Comparison of ENCODE assay signal across 22 mouse cellular contexts in genomic region chr5:120438469-120438868, GRCm38 (mm10). TPM values are rescaled to one million over a fixed set of nuclear protein-coding genes. Genes with fewer than 3 reads are reported as not detected.
A peak's percentile ranks its signal among the peaks of the same experiment; 100 is the strongest.
DNase-seq lines count a peak whose midpoint lies in the region; ATAC-seq and TF ChIP-seq lines count a peak whose summit lies in the region.
"Had no signal": no experiment of that assay in that cellular context is flagged by ENCODE, and none has a peak within 500 bp of the region (broad histone marks: within the 10 kb centered on the region; RNA-seq: fewer than 3 reads in every experiment).

No protein-coding gene starts in this region.

- peaks cover 74% of the 10 kb centered on the region for H3K27me3 ChIP-seq in forebrain, embryonic 13.5 days
- H3K27me3 ChIP-seq in hindbrain, embryonic 16.5 days (replicated peaks; ENCODE audit: control insufficient read depth, insufficient read depth, low read length), result peaks cover 22% of the 10 kb centered on the region
- peaks cover 28% of the 10 kb centered on the region for H3K27me3 ChIP-seq in midbrain, postnatal 0 days (ENCODE audit: insufficient read depth, low read length)

- DNase-seq in ZHBTc4 (ENCODE audit: low read depth, low spot score), result peak; percentile 23
- no peak for DNase-seq in midbrain, postnatal 0 days (ENCODE audit: low spot score)
- DNase-seq in ovary, postnatal 14 days (ENCODE audit: low spot score), result no peak
- DNase-seq in lung, postnatal 10 days, result no peak
- DNase-seq in heart, adult 9 months (ENCODE audit: low spot score in 2 of 2), result no peak
- no peak for DNase-seq in kidney, postnatal 4 days
- DNase-seq: heart, adult 2 months; heart, postnatal 4 days; kidney, adult 18-20 months; liver; lung, embryonic 14.5 days had no signal

- H3K9ac ChIP-seq in forebrain, embryonic 13.5 days, result peak overlapping the region; percentile 63
- peak overlapping the region; percentile 67 for H3K9ac ChIP-seq in hindbrain, embryonic 16.5 days (ENCODE audit: low read depth, low read length)
- peak overlapping the region; percentile 73 for H3K9ac ChIP-seq in midbrain, postnatal 0 days (replicated peaks; ENCODE audit: low read length, poor library complexity, severe bottlenecking)
- H3K9ac ChIP-seq: lung, embryonic 14.5 days had no signal

- peaks cover 43% of the 10 kb centered on the region for H3K4me1 ChIP-seq in forebrain, embryonic 13.5 days
- peaks cover 16% of the 10 kb centered on the region for H3K4me1 ChIP-seq in hindbrain, embryonic 16.5 days (ENCODE audit: control insufficient read depth, insufficient read depth, low read depth, low read length)
- no peaks in the 10 kb centered on the region; the same call in 1 of the 2 replicates for H3K4me1 ChIP-seq in midbrain, postnatal 0 days (ENCODE audit: insufficient read depth, low read length)

- H3K4me2 ChIP-seq in forebrain, embryonic 13.5 days, result peak overlapping the region; percentile 68
- H3K4me2 ChIP-seq in hindbrain, embryonic 16.5 days (ENCODE audit: low read length), result peak overlapping the region; percentile 68
- H3K4me2 ChIP-seq in midbrain, postnatal 0 days (ENCODE audit: low read depth, low read length, poor library complexity, severe bottlenecking), result peak overlapping the region; percentile 54
- H3K4me2 ChIP-seq: lung, embryonic 14.5 days had no signal

- WGBS in forebrain, embryonic 13.5 days, result 5% methylated on average over 13 of the region's 13 CpGs
- 1% methylated on average over 13 of the region's 13 CpGs for WGBS in hindbrain, embryonic 16.5 days
- 6% methylated on average over 13 of the region's 13 CpGs for WGBS in midbrain, postnatal 0 days

- peak overlapping the region; percentile 44 for H3K4me3 ChIP-seq in forebrain, embryonic 13.5 days
- H3K4me3 ChIP-seq in hindbrain, embryonic 16.5 days (ENCODE audit: low read length), result peak overlapping the region; percentile 49
- peak overlapping the region; percentile 37 for H3K4me3 ChIP-seq in midbrain, postnatal 0 days (ENCODE audit: low read depth, low read length)
- H3K4me3 ChIP-seq: erythroblast, embryonic 14.5 days; heart, adult 2 months had no signal

- no peaks in the 10 kb centered on the region for H3K36me3 ChIP-seq in forebrain, embryonic 13.5 days (ENCODE audit: poor library complexity, severe bottlenecking)
- no peaks in the 10 kb centered on the region for H3K36me3 ChIP-seq in hindbrain, embryonic 16.5 days (ENCODE audit: control insufficient read depth, insufficient read depth, low read length)
- H3K36me3 ChIP-seq in midbrain, postnatal 0 days (ENCODE audit: insufficient read depth, low read length), result no peaks in the 10 kb centered on the region

- peak overlapping the region; percentile 75 for H3K27ac ChIP-seq in forebrain, embryonic 13.5 days
- H3K27ac ChIP-seq in hindbrain, embryonic 16.5 days (ENCODE audit: low read depth, low read length), result peak overlapping the region; percentile 86
- H3K27ac ChIP-seq in midbrain, postnatal 0 days (ENCODE audit: low read depth, low read length), result peak overlapping the region; percentile 80
- H3K27ac ChIP-seq: heart, adult 2 months had no signal

- H3K9me3 ChIP-seq in forebrain, embryonic 13.5 days (replicated peaks), result no peaks in the 10 kb centered on the region
- no peaks in the 10 kb centered on the region for H3K9me3 ChIP-seq in hindbrain, embryonic 16.5 days (ENCODE audit: control insufficient read depth, low read length)
- no peaks in the 10 kb centered on the region for H3K9me3 ChIP-seq in midbrain, postnatal 0 days (ENCODE audit: low read length)

- ATAC-seq in forebrain, embryonic 13.5 days, result no peak
- no peak for ATAC-seq in hindbrain, embryonic 16.5 days
- no peak for ATAC-seq in midbrain, postnatal 0 days (ENCODE audit: low FRiP score)
- ATAC-seq: activated CD4-positive, CD25-positive, alpha-beta regulatory T cell, adult 4 months had no signal

- no peak for TF ChIP-seq CTCF in midbrain, postnatal 0 days (IDR thresholded peaks at IDR 0.05)

RNA-seq across cellular contexts. Expression of gene Lhx5, which starts 7.0 kb away (rescaled TPM):
- polyA plus RNA-seq in forebrain, embryonic 13.5 days (2015; fragmentation: Nextera tagmentation; extraction: Ambion mirVana), result 9.6 and 16.0 TPM in 2 replicates
- 20.1 and 24.3 TPM in 2 replicates for polyA plus RNA-seq in hindbrain, embryonic 16.5 days (2015; fragmentation: Nextera tagmentation; extraction: Ambion mirVana)
- total RNA-seq in midbrain, postnatal 0 days (2014; rRNA removed), result 27.0 and 30.3 TPM in 2 replicates
- polyA plus RNA-seq in midbrain, postnatal 0 days (2015; fragmentation: Nextera tagmentation; extraction: Ambion mirVana), result 13.9 and 14.7 TPM in 2 replicates
- total RNA-seq: gastrocnemius, adult 18-20 months; heart, adult 2 months; heart, postnatal 4 days; megakaryocyte progenitor cell, adult 5-6 weeks; MEL; neutrophil, adult 5-6 weeks had no signal
- polyA plus RNA-seq: activated CD4-positive, CD25-positive, alpha-beta regulatory T cell, adult 4 months; cortical plate, adult 2 months; erythroblast, embryonic 14.5 days; heart, adult 2 months; lung, embryonic 14.5 days; urinary bladder, adult 2 months had no signal

RNA-seq across cellular contexts. Expression of gene Sdsl, which starts 34.1 kb away (rescaled TPM):
- polyA plus RNA-seq in forebrain, embryonic 13.5 days (2015; fragmentation: Nextera tagmentation; extraction: Ambion mirVana), result 4.8 and 5.1 TPM in 2 replicates
- polyA plus RNA-seq in hindbrain, embryonic 16.5 days (2015; fragmentation: Nextera tagmentation; extraction: Ambion mirVana), result 8.1 and 9.4 TPM in 2 replicates
- total RNA-seq in midbrain, postnatal 0 days (2014; rRNA removed), result 3.4 and 4.4 TPM in 2 replicates
- 5.8 and 6.0 TPM in 2 replicates for polyA plus RNA-seq in midbrain, postnatal 0 days (2015; fragmentation: Nextera tagmentation; extraction: Ambion mirVana)
- total RNA-seq: neutrophil, adult 5-6 weeks had no signal
- polyA plus RNA-seq: activated CD4-positive, CD25-positive, alpha-beta regulatory T cell, adult 4 months; erythroblast, embryonic 14.5 days had no signal

RNA-seq across cellular contexts. Expression of gene Sds, which starts 37.9 kb away (rescaled TPM):
- not detected in 2 replicates for polyA plus RNA-seq in forebrain, embryonic 13.5 days (2015; fragmentation: Nextera tagmentation; extraction: Ambion mirVana)
- polyA plus RNA-seq in hindbrain, embryonic 16.5 days (2015; fragmentation: Nextera tagmentation; extraction: Ambion mirVana), result 0.40 and 0.80 TPM in 2 replicates
- not detected in 2 replicates for total RNA-seq in midbrain, postnatal 0 days (2014; rRNA removed)
- 0.17 and 0.23 TPM in 2 replicates for polyA plus RNA-seq in midbrain, postnatal 0 days (2015; fragmentation: Nextera tagmentation; extraction: Ambion mirVana)
- total RNA-seq: heart, postnatal 4 days; megakaryocyte progenitor cell, adult 5-6 weeks; MEL; neutrophil, adult 5-6 weeks had no signal
- polyA plus RNA-seq: activated CD4-positive, CD25-positive, alpha-beta regulatory T cell, adult 4 months; erythroblast, embryonic 14.5 days; large intestine, adult 2 months; lung, embryonic 14.5 days; urinary bladder, adult 2 months had no signal
